Mouse (Mus musculus) heart, adult 2 months (tissue): ENCODE measurements around the gene Epb41l3.

Experiments
- CTCF ChIP-seq: fragments of 200-600 bp; IDR thresholded peaks from 2 replicates; pipeline ENCODE4 v1.8.1; 2022; ENCODE audit warnings: antibody characterized with exemption, mild to moderate bottlenecking, moderate library complexity
- EP300 ChIP-seq: fragments of 200-500 bp; IDR thresholded peaks from 2 replicates; pipeline ENCODE4 v1.6.1; 2011; ENCODE audit warnings: low read depth, low read length, control low read depth; ENCODE audit not compliant: insufficient read depth

GRCm38 (mm10) chr17:69220849-69221248, 145.4 kb downstream of the Epb41l3 start:
- no peak for TF ChIP-seq CTCF
- TF ChIP-seq EP300, result no peak
